Mouse (Mus musculus) neural tube, embryonic 15.5 days (tissue): ENCODE results near the gene Rad51c. TPM values are rescaled to one million over a fixed set of nuclear protein-coding genes. Genes with fewer than 3 reads are reported as not detected.
"Not testable (repeated sequence)": the region's sequence is repeated elsewhere in the genome, so short reads cannot be mapped to it uniquely, and the experiment has no call there.

ENCODE experiments used
- ATAC-seq: fragments of 200-750 bp; cut with Nextera tagmentation; 2 replicates; pipeline ENCODE4 v1.8.0; 2017; ENCODE audit warnings: mild to moderate bottlenecking, moderate TSS enrichment, moderate library complexity; ENCODE audit not compliant: low FRiP score
- H3K27ac ChIP-seq: fragments of 300-500 bp; sonication (generic); replicated peaks from 2 replicates; pipeline ENCODE4 v1.5.1; 2015; ENCODE audit warnings: mild to moderate bottlenecking, inconsistent platforms
- H3K27me3 ChIP-seq: fragments of 300-500 bp; sonication (generic); replicated peaks from 2 replicates; pipeline ENCODE4 v1.6.1; 2015; ENCODE audit warnings: inconsistent platforms
- H3K36me3 ChIP-seq: fragments of 300-500 bp; sonication (generic); 2 replicates; pipeline ENCODE4 v1.6.1; 2015; ENCODE audit warnings: inconsistent platforms
- H3K4me1 ChIP-seq: fragments of 300-500 bp; sonication (generic); 2 replicates; pipeline ENCODE4 v1.6.1; 2015; ENCODE audit warnings: inconsistent platforms
- H3K4me2 ChIP-seq: fragments of 300-500 bp; sonication (generic); 2 replicates; pipeline ENCODE4 v1.6.1; 2015; ENCODE audit warnings: inconsistent platforms, mild to moderate bottlenecking, moderate library complexity
- H3K4me3 ChIP-seq: fragments of 300-500 bp; sonication (generic); replicated peaks from 2 replicates; pipeline ENCODE4 v1.5.1; 2015; ENCODE audit warnings: mild to moderate bottlenecking, inconsistent platforms
- H3K9ac ChIP-seq: fragments of 300-500 bp; sonication (generic); replicated peaks from 2 replicates; pipeline ENCODE4 v1.6.1; 2015; ENCODE audit warnings: mild to moderate bottlenecking, inconsistent platforms
- H3K9me3 ChIP-seq: fragments of 300-500 bp; sonication (generic); replicated peaks from 2 replicates; pipeline ENCODE4 v1.6.1; 2016; ENCODE audit warnings: inconsistent platforms
- WGBS: fragments of 180-500 bp; shearing (Covaris S2); methylation state at CpG from one replicate; pipeline ENCODE4 v1.1.7; 2015; ENCODE audit warnings: mixed read lengths; 5-methylcytosine and 5-hydroxymethylcytosine counted together
- polyA plus RNA-seq: library from polyadenylated mRNA; unstranded; fragments of >200 nt; fragmentation: Nextera tagmentation; extraction: Ambion mirVana; gene quantifications from 2 replicates; pipeline ENCODE4 v1.2.1, GENCODE M21; 2015

The Rad51c gene
- polyA plus RNA-seq, 1 experiment from 2014 or later = 4.0 TPM

- no peaks in the 10 kb centered on the region for H3K36me3 ChIP-seq
- H3K9me3 ChIP-seq = no peaks in the 10 kb centered on the region
- H3K4me1 ChIP-seq = peaks cover 10% of the 10 kb centered on the region
- no peak overlapping the region for H3K27ac ChIP-seq
- H3K27me3 ChIP-seq = no peaks in the 10 kb centered on the region
- no peak for ATAC-seq
- 75% methylated on average over 2 of the region's 2 CpGs for WGBS
- no peak overlapping the region for H3K4me3 ChIP-seq
- no peak overlapping the region for H3K4me2 ChIP-seq
- no peak overlapping the region for H3K9ac ChIP-seq
These were observed 25.6 kb upstream of the Rad51c start for GRCm38 (mm10) chr11:87430374-87430773.

GRCm38 (mm10) chr11:87429363-87429762 lies 24.6 kb upstream of the Rad51c start:
- no peak for ATAC-seq
- H3K4me2 ChIP-seq = no peak overlapping the region
- no peak overlapping the region for H3K27ac ChIP-seq
- H3K9me3 ChIP-seq = no peaks in the 10 kb centered on the region
- H3K9ac ChIP-seq = no peak overlapping the region
- no peaks in the 10 kb centered on the region for H3K36me3 ChIP-seq
- peaks cover 10% of the 10 kb centered on the region for H3K4me1 ChIP-seq
- 84% methylated on average over 4 of the region's 4 CpGs for WGBS
- H3K27me3 ChIP-seq = no peaks in the 10 kb centered on the region
- H3K4me3 ChIP-seq = no peak overlapping the region

- H3K9me3 ChIP-seq = no peaks in the 10 kb centered on the region
- H3K4me2 ChIP-seq = no peak overlapping the region
- 69% methylated on average over 2 of the region's 2 CpGs for WGBS
- ATAC-seq = no peak
- no peak overlapping the region for H3K4me3 ChIP-seq
- no peaks in the 10 kb centered on the region for H3K27me3 ChIP-seq
- peak overlapping the region; percentile 82; the same call in 1 of the 2 replicates for H3K27ac ChIP-seq
- no peak overlapping the region for H3K9ac ChIP-seq
- no peaks in the 10 kb centered on the region for H3K36me3 ChIP-seq
- peaks cover 16% of the 10 kb centered on the region for H3K4me1 ChIP-seq
These were observed 23.4 kb upstream of the Rad51c start for GRCm38 (mm10) chr11:87428051-87428673.

DNA sequence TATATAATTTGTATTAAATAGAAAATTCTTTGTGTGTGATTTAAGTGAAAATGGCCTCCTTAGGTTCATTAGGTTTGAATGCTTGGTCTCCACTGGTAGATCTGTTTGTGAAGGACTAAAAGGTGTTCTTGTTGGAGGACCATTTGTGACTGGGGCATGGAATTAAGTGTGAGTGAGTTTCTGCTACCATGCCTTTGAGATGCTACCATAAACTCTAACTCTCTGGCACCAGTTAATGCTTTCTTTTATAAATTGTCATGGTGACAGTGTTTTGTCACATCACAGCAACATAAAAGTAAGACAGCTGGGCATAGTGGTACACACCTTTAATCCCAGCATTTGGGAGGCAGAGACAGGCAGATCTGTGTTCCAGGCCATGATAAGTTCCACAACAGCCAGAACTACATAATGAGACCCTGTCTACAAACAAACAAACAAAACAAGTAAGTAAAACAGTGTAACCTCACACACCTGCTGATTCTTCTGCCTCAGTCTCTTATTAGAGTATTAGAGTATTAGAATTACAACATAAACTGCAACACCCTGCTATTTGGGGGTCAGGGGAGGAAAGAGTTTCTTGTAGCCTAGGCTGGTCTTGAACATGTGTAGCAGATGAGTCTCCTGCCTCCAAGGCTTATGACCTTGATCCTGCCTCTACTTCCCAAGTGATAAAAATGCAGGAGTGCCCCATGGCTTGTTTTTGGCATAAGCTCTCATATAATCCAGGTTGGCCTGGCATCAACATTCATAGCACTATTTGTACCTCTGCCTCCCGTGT lies 22.7 kb upstream of the Rad51c start:
- WGBS = 32% methylated on average over 1 of the region's 1 CpGs
- H3K27me3 ChIP-seq = no peaks in the 10 kb centered on the region
- H3K27ac ChIP-seq = peak overlapping the region; percentile 82
- H3K9ac ChIP-seq = no peak overlapping the region
- no peak overlapping the region for H3K4me2 ChIP-seq
- ATAC-seq = no peak
- no peak overlapping the region for H3K4me3 ChIP-seq
- H3K4me1 ChIP-seq = peaks cover 17% of the 10 kb centered on the region
- no peaks in the 10 kb centered on the region for H3K36me3 ChIP-seq
- no peaks in the 10 kb centered on the region for H3K9me3 ChIP-seq

GRCm38 (mm10) chr11:87426450-87427250 lies 21.9 kb upstream of the Rad51c start:
- peak overlapping the region; percentile 57 for H3K4me2 ChIP-seq
- under 1% methylated on average over 24 of the region's 24 CpGs for WGBS
- ATAC-seq = peak; percentile 88
- H3K9ac ChIP-seq = peak overlapping the region; percentile 26; the same call in 1 of the 2 replicates
- H3K27me3 ChIP-seq, H3K9me3 ChIP-seq, H3K36me3 ChIP-seq: not testable (repeated sequence)
- H3K27ac ChIP-seq = peak overlapping the region; percentile 82
- H3K4me3 ChIP-seq = peak overlapping the region; percentile 36
- H3K4me1 ChIP-seq = peaks cover 22% of the 10 kb centered on the region

- peaks cover 23% of the 10 kb centered on the region for H3K4me1 ChIP-seq
- H3K9me3 ChIP-seq = no peaks in the 10 kb centered on the region
- no peak; the same call in 1 of the 2 replicates for ATAC-seq
- peak overlapping the region; percentile 36 for H3K4me3 ChIP-seq
- no peaks in the 10 kb centered on the region for H3K36me3 ChIP-seq
- peak overlapping the region; percentile 57 for H3K4me2 ChIP-seq
- H3K27ac ChIP-seq = peak overlapping the region; percentile 81
- peak overlapping the region; percentile 26; the same call in 1 of the 2 replicates for H3K9ac ChIP-seq
- under 1% methylated on average over 7 of the region's 7 CpGs for WGBS
- H3K27me3 ChIP-seq = no peaks in the 10 kb centered on the region
These were observed 21.3 kb upstream of the Rad51c start for GRCm38 (mm10) chr11:87426121-87426449.

- no peak for ATAC-seq
- no peaks in the 10 kb centered on the region for H3K9me3 ChIP-seq
- H3K27me3 ChIP-seq = no peaks in the 10 kb centered on the region
- peaks cover 23% of the 10 kb centered on the region for H3K4me1 ChIP-seq
- no peak overlapping the region; the same call in 1 of the 2 replicates for H3K9ac ChIP-seq
- WGBS = 49% methylated on average over 6 of the region's 6 CpGs
- 0 out of 2 replicates have a peak overlapping the region, but pooled peaks have one; percentile 22 for H3K4me2 ChIP-seq
- H3K27ac ChIP-seq = peak overlapping the region; percentile 88
- H3K4me3 ChIP-seq = no peak overlapping the region
- no peaks in the 10 kb centered on the region for H3K36me3 ChIP-seq
These were observed 19.0 kb upstream of the Rad51c start for GRCm38 (mm10) chr11:87423551-87424325.

DNA sequence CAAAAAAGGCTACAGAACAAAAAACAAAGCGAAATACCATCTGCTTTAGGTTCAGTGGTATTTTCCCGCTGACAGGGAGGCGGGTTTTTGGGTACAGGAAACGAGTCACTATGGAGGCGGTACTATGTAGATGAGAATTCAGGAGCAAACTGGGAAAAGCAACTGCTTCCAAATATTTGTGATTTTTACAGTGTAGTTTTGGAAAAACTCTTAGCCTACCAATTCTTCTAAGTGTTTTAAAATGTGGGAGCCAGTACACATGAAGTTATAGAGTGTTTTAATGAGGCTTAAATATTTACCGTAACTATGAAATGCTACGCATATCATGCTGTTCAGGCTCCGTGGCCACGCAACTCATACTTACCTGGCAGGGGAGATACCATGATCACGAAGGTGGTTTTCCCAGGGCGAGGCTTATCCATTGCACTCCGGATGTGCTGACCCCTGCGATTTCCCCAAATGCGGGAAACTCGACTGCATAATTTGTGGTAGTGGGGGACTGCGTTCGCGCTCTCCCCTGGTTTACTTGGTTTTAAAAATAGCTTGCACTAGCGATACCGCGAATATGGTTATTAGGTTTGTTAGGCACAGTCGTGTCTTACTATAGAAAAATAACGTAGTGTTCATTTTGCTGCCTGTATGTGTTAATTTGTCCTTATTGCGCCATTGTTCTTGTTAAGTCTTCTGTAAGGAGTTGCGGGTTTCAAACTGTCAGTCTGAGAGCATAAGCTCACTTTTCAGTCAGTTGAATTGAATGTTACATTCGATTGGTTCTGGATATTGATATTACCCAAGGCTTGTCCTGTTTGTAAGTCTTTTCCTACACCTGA lies 18.0 kb upstream of the Rad51c start:
- Histone ChIP-seq H3K27me3 (no peaks in the 10 kb centered on the region), H3K4me2 (peak overlapping the region; percentile 59), H3K27ac (peak overlapping the region; percentile 88), H3K9ac (peak overlapping the region; percentile 55), H3K4me3 (peak overlapping the region; percentile 45), H3K9me3 (no peaks in the 10 kb centered on the region), H3K36me3 (no peaks in the 10 kb centered on the region), H3K4me1 (peaks cover 23% of the 10 kb centered on the region)
- WGBS = under 1% methylated on average over 26 of the region's 26 CpGs
- peak; percentile 87 for ATAC-seq

DNA sequence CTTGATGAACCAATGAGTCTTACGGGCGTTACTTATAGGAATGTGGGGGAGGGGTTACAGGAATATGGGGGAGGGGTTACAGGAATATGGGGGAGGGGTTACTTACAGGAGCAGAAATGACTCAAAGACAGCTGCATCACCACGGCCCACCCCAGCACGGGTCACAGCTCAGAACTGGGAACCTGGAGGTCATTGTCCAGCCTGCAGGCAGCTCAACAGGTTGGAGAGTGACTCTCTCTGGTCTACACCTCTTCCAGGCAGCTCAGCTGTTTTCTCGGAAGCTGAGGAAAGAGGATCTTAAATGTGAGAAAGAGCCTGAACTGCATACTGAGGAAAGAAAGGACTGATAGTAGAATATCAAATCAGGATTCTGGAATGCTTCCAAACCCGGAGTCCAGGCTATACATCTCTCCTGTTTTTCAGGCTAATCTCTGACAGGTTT lies 17.0 kb upstream of the Rad51c start:
- ATAC-seq = no peak
- H3K9ac ChIP-seq = peak overlapping the region; percentile 55
- peaks cover 17% of the 10 kb centered on the region for H3K4me1 ChIP-seq
- no peaks in the 10 kb centered on the region for H3K36me3 ChIP-seq
- peak overlapping the region; percentile 59 for H3K4me2 ChIP-seq
- WGBS = 36% methylated on average over 6 of the region's 6 CpGs
- H3K4me3 ChIP-seq = peak overlapping the region; percentile 45
- no peaks in the 10 kb centered on the region for H3K9me3 ChIP-seq
- H3K27ac ChIP-seq = peak overlapping the region; percentile 88
- H3K27me3 ChIP-seq = no peaks in the 10 kb centered on the region

DNA sequence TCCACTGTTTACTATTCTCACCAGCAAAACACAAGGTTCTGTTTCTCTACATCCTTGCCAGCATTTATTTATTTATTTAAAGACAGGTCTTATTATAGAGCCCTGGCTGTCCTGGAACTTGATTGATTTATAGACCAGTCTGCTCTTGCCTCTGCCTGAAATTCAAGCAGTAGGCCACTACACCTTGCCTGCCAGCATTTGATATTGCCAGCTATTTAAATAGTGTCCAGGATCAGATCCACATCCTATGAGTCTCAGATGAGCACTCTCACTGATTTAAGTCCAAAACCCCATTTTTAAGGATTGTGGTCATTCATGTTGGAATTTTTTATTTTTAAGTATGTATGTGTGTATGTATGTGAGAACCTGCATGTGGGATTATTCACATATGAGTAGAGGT lies 16.1 kb upstream of the Rad51c start:
- H3K4me3 ChIP-seq = no peak overlapping the region
- no peaks in the 10 kb centered on the region for H3K9me3 ChIP-seq
- H3K27ac ChIP-seq = no peak overlapping the region
- no peaks in the 10 kb centered on the region for H3K36me3 ChIP-seq
- no peak overlapping the region for H3K4me2 ChIP-seq
- no peaks in the 10 kb centered on the region for H3K27me3 ChIP-seq
- H3K9ac ChIP-seq = no peak overlapping the region
- peaks cover 15% of the 10 kb centered on the region for H3K4me1 ChIP-seq
- ATAC-seq = no peak
